In the genomic region with DNA sequence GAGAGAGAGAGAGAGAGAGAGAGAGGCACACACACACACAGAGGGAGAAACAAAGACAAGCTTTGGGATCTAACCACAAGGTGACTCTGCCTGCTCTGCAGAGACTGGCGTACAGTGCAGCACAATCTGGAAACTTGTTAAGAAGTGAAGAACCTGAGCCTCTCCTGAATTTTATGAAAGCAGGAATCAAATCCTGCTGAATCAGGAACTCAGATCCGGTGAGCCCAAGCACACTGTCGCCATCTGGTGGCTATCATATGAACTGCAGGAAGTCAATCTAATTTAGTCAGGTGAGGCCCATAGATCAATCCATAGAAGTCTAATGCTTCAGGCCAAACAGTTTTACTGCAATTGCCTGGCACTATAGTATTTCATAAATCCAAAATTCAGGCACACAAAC, we compare ENCODE assay signal across 8 mouse cellular contexts. TPM values are rescaled to one million over a fixed set of nuclear protein-coding genes. Genes with fewer than 3 reads are reported as not detected.
DNase-seq lines count a peak whose midpoint lies in the region; ATAC-seq and TF ChIP-seq lines count a peak whose summit lies in the region.

No protein-coding gene starts in this region.

- H3K79me3 ChIP-seq in C2C12 (ENCODE audit: low read depth) = no peaks in the 10 kb centered on the region

- peak; percentile 59; the same call in 1 of the 2 replicates for ATAC-seq in erythroid progenitor cell, adult 5-6 weeks (replicated peaks; ENCODE audit: low FRiP score, poor library complexity, severe bottlenecking)

- DNase-seq in heart, adult 18-20 months = peak; percentile 27 to 70
- no peak for DNase-seq in heart, postnatal 25 days (ENCODE audit: low spot score)
- DNase-seq in adrenal gland, postnatal 25 days = peak; percentile 17
- peak; percentile 23 to 60 for DNase-seq in layer of hippocampus, adult 2 months (ENCODE audit: low spot score in 2 of 2)
- peak; percentile 69 for DNase-seq in mesoderm, embryonic 11.5 days (ENCODE audit: low read depth, low spot score)
- peak; percentile 27 for DNase-seq in thymus, postnatal 14 days

- intact Hi-C loops in heart, postnatal 25 days (cut with DNase I) = loop anchor here (5.0 to 10.0 kb wide), 2 partner anchors 101 to 202 kb away; no protein-coding TSS in a partner anchor

- H3K27me3 ChIP-seq in C2C12 (ENCODE audit: control insufficient read depth, insufficient read depth, insufficient read length) = no peaks in the 10 kb centered on the region

- H3K27ac ChIP-seq in layer of hippocampus, adult 2 months = no peak overlapping the region

- no peaks in the 10 kb centered on the region for H3K36me3 ChIP-seq in C2C12 (ENCODE audit: control insufficient read depth, insufficient read depth)

- no peak overlapping the region for H3K4me3 ChIP-seq in C2C12 (ENCODE audit: insufficient read depth, poor library complexity, severe bottlenecking)
- no peak overlapping the region for H3K4me3 ChIP-seq in layer of hippocampus, adult 2 months

- H3ac ChIP-seq in C2C12 (ENCODE audit: control insufficient read depth, insufficient read length, low read depth) = no peak overlapping the region

- peak; percentile 49 for TF ChIP-seq CTCF in C2C12 (IDR thresholded peaks at IDR 0.05; ENCODE audit: control insufficient read depth, insufficient read depth, insufficient read length)
- TF ChIP-seq CTCF in layer of hippocampus, adult 2 months (conservative IDR thresholded peaks at IDR 0.05) = peak; percentile 96

- H3K79me2 ChIP-seq in C2C12 (ENCODE audit: control insufficient read depth, insufficient read depth) = no peaks in the 10 kb centered on the region

TF ChIP-seq in C2C12, 6 proteins besides CTCF, POLR2A, EP300 and RAD21:
- TF ChIP-seq MYOG (IDR thresholded peaks at IDR 0.05; ENCODE audit: control insufficient read depth, extremely low read depth, insufficient read length) = no peak
- no peak for TF ChIP-seq MAX (IDR thresholded peaks at IDR 0.05)
- no peak for TF ChIP-seq USF1 (IDR thresholded peaks at IDR 0.05; ENCODE audit: low read depth)
- no peak for TF ChIP-seq FOSL1 (IDR thresholded peaks at IDR 0.05; ENCODE audit: insufficient read depth, low read length, poor library complexity, severe bottlenecking)
- TF ChIP-seq MYOD1 (IDR thresholded peaks at IDR 0.05; ENCODE audit: control insufficient read depth, insufficient read length, low read depth) = no peak
- TF ChIP-seq CEBPB (IDR thresholded peaks at IDR 0.05; ENCODE audit: low read depth) = no peak

RNA-seq across cellular contexts. Expression of gene Clca1, which starts 5.8 kb away (rescaled TPM):
- not detected for total RNA-seq in heart, adult 18-20 months (2021)
- not detected for total RNA-seq in heart, postnatal 25 days (2021)
- polyA plus RNA-seq in C2C12 (2012; fragmentation: generic; extraction: Trizol) = not detected
- not detected in 2 replicates for total RNA-seq in adrenal gland, postnatal 25 days (2021)
- total RNA-seq in erythroid progenitor cell, adult 5-6 weeks (2015; ENCODE audit: low replicate concordance) = not detected in 2 replicates
- total RNA-seq in erythroid progenitor cell, adult 5-6 weeks (2017; ENCODE audit: low replicate concordance) = not detected in 2 replicates
- not detected for total RNA-seq in layer of hippocampus, adult 2 months (2021)

RNA-seq across cellular contexts. Expression of gene Clca4a, which starts 51.9 kb away (rescaled TPM):
- total RNA-seq in heart, adult 18-20 months (2021) = not detected
- not detected for total RNA-seq in heart, postnatal 25 days (2021)
- 0.01 TPM for polyA plus RNA-seq in C2C12 (2012; fragmentation: generic; extraction: Trizol)
- total RNA-seq in adrenal gland, postnatal 25 days (2021) = not detected in 2 replicates
- total RNA-seq in erythroid progenitor cell, adult 5-6 weeks (2015; ENCODE audit: low replicate concordance) = not detected in 2 replicates
- total RNA-seq in erythroid progenitor cell, adult 5-6 weeks (2017; ENCODE audit: low replicate concordance) = not detected in 2 replicates
- not detected for total RNA-seq in layer of hippocampus, adult 2 months (2021)
